Mouse (Mus musculus) testis, adult 2 months (tissue): ENCODE measurements at regions not wholly inside any gene's neighbourhood (a gene's known extent, or its start where the extent isn't known, plus 50 kb on each side); places are given as distances from the start of the nearest gene placed in this dataset.
A peak's percentile ranks its signal among the peaks of the same experiment; 100 is the strongest.

Experiments used
- H3K27ac ChIP-seq: fragments of 200-500 bp; 2 replicates; pipeline ENCODE4 v1.5.1; 2012; ENCODE audit warnings: low read depth, low read length; ENCODE audit not compliant: control insufficient read depth, insufficient read depth
- H3K27me3 ChIP-seq: fragments of 200-500 bp; 2 replicates; pipeline ENCODE4 v1.6.1; 2012; ENCODE audit warnings: mild to moderate bottlenecking, low read length, moderate library complexity; ENCODE audit not compliant: control insufficient read depth, insufficient read depth
- H3K36me3 ChIP-seq: fragments of 200-500 bp; 2 replicates; pipeline ENCODE4 v1.6.1; 2012; ENCODE audit warnings: mild to moderate bottlenecking, low read length; ENCODE audit not compliant: control insufficient read depth, insufficient read depth
- H3K4me1 ChIP-seq: fragments of 200-500 bp; 2 replicates; pipeline ENCODE4 v1.6.1; 2012; ENCODE audit warnings: low read length; ENCODE audit not compliant: control insufficient read depth, insufficient read depth
- H3K4me3 ChIP-seq: fragments of 200-500 bp; 2 replicates; pipeline ENCODE4 v1.5.1; 2012; ENCODE audit warnings: low read depth, mild to moderate bottlenecking, low read length, moderate library complexity, mixed read lengths; ENCODE audit not compliant: control insufficient read depth
- CTCF ChIP-seq: fragments of 200-500 bp; IDR thresholded peaks from 2 replicates; pipeline ENCODE4 v1.5.1; 2012; ENCODE audit warnings: low read depth, mild to moderate bottlenecking, inconsistent platforms, low read length, moderate library complexity; ENCODE audit not compliant: control insufficient read depth, insufficient read depth, insufficient replicate concordance
- POLR2A ChIP-seq: fragments of 200-500 bp; IDR thresholded peaks from 2 replicates; pipeline ENCODE4 v1.6.1; 2012; ENCODE audit warnings: low read depth, mild to moderate bottlenecking, inconsistent platforms, low read length, moderate library complexity; ENCODE audit not compliant: control insufficient read depth

- H3K27ac ChIP-seq = no peak overlapping the region
- H3K27me3 ChIP-seq = no peaks in the 10 kb centered on the region
- no peaks in the 10 kb centered on the region for H3K4me1 ChIP-seq
- TF ChIP-seq CTCF (no peak), POLR2A (no peak)
- H3K4me3 ChIP-seq = no peak overlapping the region
- no peaks in the 10 kb centered on the region for H3K36me3 ChIP-seq
These were observed 115.2 kb upstream of the Spon1 start for GRCm38 (mm10) chr7:113650631-113651030.

GRCm38 (mm10) chr7:113651696-113652095 lies 114.1 kb upstream of the Spon1 start:
- H3K27ac ChIP-seq = no peak overlapping the region
- no peaks in the 10 kb centered on the region for H3K36me3 ChIP-seq
- H3K4me3 ChIP-seq = no peak overlapping the region
- no peak for TF ChIP-seq CTCF
- no peak for TF ChIP-seq POLR2A
- no peaks in the 10 kb centered on the region for H3K4me1 ChIP-seq
- H3K27me3 ChIP-seq = no peaks in the 10 kb centered on the region

DNA sequence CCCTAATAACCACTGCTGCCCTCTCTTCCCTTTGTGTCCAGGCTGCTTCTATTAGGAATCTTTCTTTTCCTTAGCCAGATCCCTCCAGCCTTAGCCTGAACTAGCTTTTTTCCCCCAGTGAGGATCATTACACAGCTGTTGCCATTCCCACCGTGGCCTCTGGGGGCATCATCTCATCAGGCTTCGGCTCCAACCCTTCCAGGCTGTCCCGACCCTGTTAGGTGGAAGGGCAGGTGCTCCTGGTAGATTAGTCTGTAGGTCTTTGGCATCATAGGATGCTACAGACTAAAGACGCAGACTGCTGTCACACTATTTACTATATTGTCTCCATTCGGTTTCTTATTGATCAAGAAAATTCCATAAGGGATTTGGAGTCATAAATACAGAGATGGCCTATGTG lies 112.7 kb upstream of the Spon1 start:
- peak; percentile 74; the same call in 1 of the 2 replicates for TF ChIP-seq CTCF
- TF ChIP-seq POLR2A = no peak
- no peaks in the 10 kb centered on the region for H3K27me3 ChIP-seq
- H3K4me1 ChIP-seq = no peaks in the 10 kb centered on the region
- no peak overlapping the region for H3K27ac ChIP-seq
- no peaks in the 10 kb centered on the region for H3K36me3 ChIP-seq
- H3K4me3 ChIP-seq = no peak overlapping the region

- Histone ChIP-seq H3K36me3 (no peaks in the 10 kb centered on the region), H3K27ac (no peak overlapping the region)
These were observed 110.5 kb upstream of the Spon1 start for GRCm38 (mm10) chr7:113655336-113655735.

GRCm38 (mm10) chr7:113672779-113673595 lies 92.8 kb upstream of the Spon1 start:
- no peak for TF ChIP-seq POLR2A
- Histone ChIP-seq H3K36me3 (no peaks in the 10 kb centered on the region), H3K27ac (no peak overlapping the region), H3K4me3 (peak overlapping the region; percentile 31; the same call in 1 of the 2 replicates), H3K4me1 (peaks cover 8% of the 10 kb centered on the region; the same call in 1 of the 2 replicates), H3K27me3 (no peaks in the 10 kb centered on the region)

More at GRCm38 (mm10) chr7:113655336-113655735, 110.5 kb upstream of the Spon1 start:
- TF ChIP-seq POLR2A (no peak), CTCF (no peak)
- no peak overlapping the region for H3K4me3 ChIP-seq
- H3K4me1 ChIP-seq = no peaks in the 10 kb centered on the region
- H3K27me3 ChIP-seq = no peaks in the 10 kb centered on the region

- H3K36me3 ChIP-seq = no peaks in the 10 kb centered on the region
- no peak overlapping the region for H3K27ac ChIP-seq
- peak overlapping the region; percentile 31; the same call in 1 of the 2 replicates for H3K4me3 ChIP-seq
- peaks cover 8% of the 10 kb centered on the region; the same call in 1 of the 2 replicates for H3K4me1 ChIP-seq
- no peaks in the 10 kb centered on the region for H3K27me3 ChIP-seq
- TF ChIP-seq POLR2A (no peak), CTCF (no peak)
These were observed 92.2 kb upstream of the Spon1 start for GRCm38 (mm10) chr7:113673596-113673956.

- Histone ChIP-seq H3K27ac (no peak overlapping the region), H3K27me3 (no peaks in the 10 kb centered on the region), H3K4me3 (no peak overlapping the region), H3K4me1 (no peaks in the 10 kb centered on the region), H3K36me3 (no peaks in the 10 kb centered on the region)
- TF ChIP-seq CTCF = no peak
- TF ChIP-seq POLR2A = no peak
These were observed 83.5 kb upstream of the Spon1 start for GRCm38 (mm10) chr7:113682271-113682670.

GRCm38 (mm10) chr7:113685349-113685748 lies 80.4 kb upstream of the Spon1 start:
- TF ChIP-seq CTCF = no peak
- TF ChIP-seq POLR2A = no peak
- H3K36me3 ChIP-seq = no peaks in the 10 kb centered on the region
- H3K4me3 ChIP-seq = no peak overlapping the region
- H3K27ac ChIP-seq = no peak overlapping the region
- no peaks in the 10 kb centered on the region for H3K27me3 ChIP-seq
- no peaks in the 10 kb centered on the region for H3K4me1 ChIP-seq
